Mouse (Mus musculus) brain, embryonic 14.5 days (tissue): ENCODE data around the gene Cap1.

Experiments
- CTCF ChIP-seq: fragments of 200-500 bp; IDR thresholded peaks from 2 replicates; pipeline ENCODE4 v1.5.1; 2012; ENCODE audit warnings: inconsistent platforms, mild to moderate bottlenecking, moderate library complexity, borderline replicate concordance; ENCODE audit not compliant: insufficient read depth, insufficient read length; ENCODE audit errors: extremely low read depth
- POLR2A ChIP-seq: fragments of 200-500 bp; IDR thresholded peaks from 2 replicates; pipeline ENCODE4 v1.6.1; 2012; ENCODE audit warnings: mild to moderate bottlenecking, inconsistent platforms, borderline replicate concordance; ENCODE audit not compliant: poor library complexity, insufficient read depth, insufficient read length, severe bottlenecking; ENCODE audit errors: extremely low read depth

GRCm38 (mm10) chr4:122838416-122838815 lies 47.4 kb downstream of the Cap1 start:
- TF ChIP-seq POLR2A: no peak
- no peak for TF ChIP-seq CTCF
